Mouse (Mus musculus) spleen, postnatal 0 days (tissue): ENCODE data around the gene Cd300ld2. TPM values are rescaled to one million over a fixed set of nuclear protein-coding genes. Genes with fewer than 3 reads are reported as not detected.

Experiments used
- polyA plus RNA-seq: library from polyadenylated mRNA; unstranded; fragments of >200 nt; fragmentation: Nextera tagmentation; extraction: Ambion mirVana; gene quantifications from 2 replicates; pipeline ENCODE4 v1.2.1, GENCODE M21; 2015

Cd300ld2 gene
- polyA plus RNA-seq, result not detected in 2 replicates

DNA sequence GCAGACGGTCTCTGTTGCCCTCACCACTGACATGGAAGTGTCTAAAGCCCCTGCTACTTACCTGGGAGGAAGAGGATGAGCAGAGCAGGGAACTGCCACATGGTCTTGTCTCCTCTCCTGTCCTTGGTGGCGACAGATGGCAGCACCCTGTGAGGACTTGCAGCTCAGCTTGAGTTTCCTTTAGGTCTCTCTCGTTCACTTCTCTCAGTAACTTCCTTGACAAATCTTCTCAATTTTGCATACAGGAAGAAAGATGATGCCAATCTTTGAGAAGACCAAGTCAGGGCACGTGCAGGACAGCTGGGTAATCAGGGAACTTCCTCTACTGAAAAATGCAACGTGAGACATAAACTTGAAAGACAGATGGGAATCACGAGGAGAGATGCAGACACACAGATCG is at the start of gene Cd300ld2:
TSS of gene Cd300ld2 (minus strand) at position 101 of the 400 bp plus-strand sequence.

DNA sequence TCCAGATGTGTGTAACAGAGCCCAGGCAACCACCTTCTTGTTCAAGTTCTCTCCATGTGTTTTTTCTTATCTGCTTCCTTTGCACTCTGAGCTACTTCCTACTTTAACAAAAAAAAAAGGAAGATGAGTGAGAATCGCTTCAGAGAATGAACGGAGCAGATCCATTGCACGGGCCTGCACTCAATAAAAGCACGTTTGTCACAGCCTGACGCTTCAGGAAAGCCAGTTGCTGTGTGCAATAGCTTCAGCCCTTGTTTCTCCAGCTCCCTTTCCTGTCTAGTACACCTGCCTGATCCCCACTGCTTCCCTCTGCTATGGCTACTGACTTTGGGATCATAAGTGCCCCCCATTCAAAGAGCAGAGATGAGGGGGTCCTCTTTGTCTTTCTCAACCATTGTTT is 46.1 kb upstream of the Cd300ld2 start, which contains the start of gene Cd300e:
TSS of gene Cd300e (minus strand) at position 101 of the 400 bp plus-strand sequence.

DNA sequence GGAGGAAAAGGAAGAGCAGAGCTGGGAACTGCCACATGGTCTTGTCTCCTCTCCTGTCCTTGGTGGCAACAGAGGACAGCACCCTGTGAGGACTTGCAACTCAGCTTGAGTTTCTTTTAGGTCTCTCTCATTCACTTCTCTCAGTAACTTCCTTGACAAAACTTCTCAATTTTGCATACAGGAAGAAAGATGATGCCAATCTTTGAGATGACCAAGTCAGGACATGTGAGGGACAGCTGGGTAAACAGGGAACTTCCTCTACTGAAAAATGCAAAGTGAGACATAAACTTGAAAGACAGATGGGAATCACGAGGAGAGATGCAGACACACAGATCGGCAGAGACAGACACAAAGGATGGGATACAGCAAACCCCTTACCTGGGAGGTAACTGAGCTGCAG is 32.3 kb upstream of the Cd300ld2 start, which contains the start of gene Cd300ld3:
TSS of gene Cd300ld3 (minus strand) at position 151 of the 400 bp plus-strand sequence.

DNA sequence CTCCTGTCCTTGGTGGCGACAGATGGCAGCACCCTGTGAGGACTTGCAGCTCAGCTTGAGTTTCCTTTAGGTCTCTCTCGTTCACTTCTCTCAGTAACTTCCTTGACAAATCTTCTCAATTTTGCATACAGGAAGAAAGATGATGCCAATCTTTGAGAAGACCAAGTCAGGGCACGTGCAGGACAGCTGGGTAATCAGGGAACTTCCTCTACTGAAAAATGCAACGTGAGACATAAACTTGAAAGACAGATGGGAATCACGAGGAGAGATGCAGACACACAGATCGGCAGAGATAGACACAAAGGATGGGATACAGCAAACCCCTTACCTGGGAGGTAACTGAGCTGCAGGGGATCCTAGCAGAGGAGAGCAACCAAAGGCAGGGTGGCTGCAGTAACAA is 21.7 kb upstream of the Cd300ld2 start, which contains the start of gene Cd300ld5:
TSS of gene Cd300ld5 (minus strand) at position 101 of the 400 bp plus-strand sequence.

DNA sequence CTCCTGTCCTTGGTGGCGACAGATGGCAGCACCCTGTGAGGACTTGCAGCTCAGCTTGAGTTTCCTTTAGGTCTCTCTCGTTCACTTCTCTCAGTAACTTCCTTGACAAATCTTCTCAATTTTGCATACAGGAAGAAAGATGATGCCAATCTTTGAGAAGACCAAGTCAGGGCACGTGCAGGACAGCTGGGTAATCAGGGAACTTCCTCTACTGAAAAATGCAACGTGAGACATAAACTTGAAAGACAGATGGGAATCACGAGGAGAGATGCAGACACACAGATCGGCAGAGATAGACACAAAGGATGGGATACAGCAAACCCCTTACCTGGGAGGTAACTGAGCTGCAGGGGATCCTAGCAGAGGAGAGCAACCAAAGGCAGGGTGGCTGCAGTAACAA is 10.9 kb upstream of the Cd300ld2 start, which contains the start of gene Cd300ld4:
TSS of gene Cd300ld4 (minus strand) at position 101 of the 400 bp plus-strand sequence.

DNA sequence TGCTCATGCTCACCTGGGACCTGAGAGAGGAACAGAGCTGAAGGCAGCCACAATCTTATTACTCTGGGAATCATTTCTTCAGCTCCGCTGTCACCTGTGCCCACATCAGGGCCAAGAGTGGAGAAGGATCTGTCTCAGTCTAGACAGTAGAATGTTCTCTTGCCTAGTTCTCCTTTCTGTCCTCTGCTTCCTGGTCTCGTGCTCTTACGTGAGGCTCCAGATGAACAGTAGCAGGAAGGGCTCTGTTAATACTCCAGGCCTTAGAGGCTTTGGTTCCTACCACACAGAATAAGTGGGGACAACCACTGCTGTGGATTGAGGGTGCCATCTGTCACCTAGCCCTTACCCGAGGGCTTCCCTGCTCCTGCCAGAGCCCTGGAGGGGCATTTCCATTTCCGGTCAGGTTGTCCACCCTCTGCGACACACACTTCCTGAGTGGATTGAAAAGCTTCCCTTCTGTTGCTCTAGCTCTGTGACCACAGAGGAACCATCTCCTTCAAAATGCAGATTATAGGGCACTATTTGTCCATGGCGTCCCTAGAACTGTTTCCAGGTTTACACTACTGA is 14.4 kb downstream of the Cd300ld2 start, which contains the start of gene Cd300c2:
TSS of gene Cd300c2 (minus strand) at position 407 of the 567 bp plus-strand sequence.

DNA sequence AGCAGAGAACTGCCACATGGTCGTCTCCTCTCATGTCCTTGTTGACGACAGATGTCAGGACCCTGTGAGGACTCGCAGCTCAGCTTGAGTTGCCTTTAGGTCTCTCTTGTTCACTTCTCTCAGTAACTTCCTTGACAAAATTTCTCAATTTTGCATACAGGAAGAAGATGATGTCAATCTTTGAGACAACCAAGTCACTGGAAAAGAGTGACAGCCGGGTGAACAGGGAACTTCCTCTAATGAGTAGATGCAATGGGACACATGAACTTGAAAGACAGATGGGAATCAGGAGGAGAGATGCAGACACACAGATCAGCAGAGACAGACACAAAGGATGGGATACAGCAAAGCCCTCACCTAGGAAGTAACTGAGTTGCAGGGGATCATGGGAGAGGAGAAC is 26.2 kb downstream of the Cd300ld2 start, which contains the start of gene Cd300ld:
TSS of gene Cd300ld (minus strand) at position 130 of the 400 bp plus-strand sequence.

DNA sequence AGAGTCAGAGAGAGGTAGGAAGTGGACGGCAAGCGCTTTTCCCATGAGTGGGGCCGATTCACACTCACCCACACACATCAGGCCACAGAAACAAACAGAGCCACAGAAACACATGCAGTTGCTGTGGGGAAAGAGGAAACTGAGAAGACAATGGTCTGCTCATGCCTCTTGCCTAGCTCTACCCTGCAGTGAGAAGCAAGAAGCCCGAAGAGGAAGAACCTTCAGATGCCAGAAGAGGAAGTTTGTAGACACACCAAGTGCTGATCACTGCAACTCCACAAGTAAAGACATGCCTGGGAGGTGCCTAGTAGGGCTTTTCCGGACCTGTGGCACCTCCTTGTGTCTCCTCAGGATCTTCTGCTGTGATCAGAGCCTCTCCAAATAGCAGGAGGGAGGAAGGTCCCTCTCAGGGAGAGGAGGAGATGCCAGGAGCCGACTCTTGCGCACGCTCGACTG is 47.2 kb downstream of the Cd300ld2 start, which contains the start of gene Cd300c:
TSS of gene Cd300c (minus strand) at position 406 of the 456 bp plus-strand sequence.

Other genes with a start within 250 kb of the Cd300ld2 start
- 0.35 and 0.73 TPM in 2 replicates for gene Btbd17, start 220.2 kb downstream of the Cd300ld2 start, polyA plus RNA-seq
- gene Gpr142, start 217.3 kb downstream of the Cd300ld2 start, polyA plus RNA-seq, result not detected in 2 replicates
- 5.4 and 9.3 TPM in 2 replicates for gene Gprc5c, start 165.0 kb downstream of the Cd300ld2 start, polyA plus RNA-seq
- 10.1 and 17.2 TPM in 2 replicates for gene Cd300a, start 126.2 kb downstream of the Cd300ld2 start, polyA plus RNA-seq
- 7.2 and 8.7 TPM in 2 replicates for gene Cd300lb, start 81.8 kb downstream of the Cd300ld2 start, polyA plus RNA-seq
- gene Cd300c, start 47.0 kb downstream of the Cd300ld2 start, polyA plus RNA-seq, result 0.41 and 0.44 TPM in 2 replicates
- 4.6 and 5.1 TPM in 2 replicates for gene Cd300ld, start 26.3 kb downstream of the Cd300ld2 start, polyA plus RNA-seq
- 10.9 and 15.5 TPM in 2 replicates for gene Cd300c2, start 14.3 kb downstream of the Cd300ld2 start, polyA plus RNA-seq
- gene Cd300ld4, start 10.8 kb upstream of the Cd300ld2 start, polyA plus RNA-seq, result not detected in 2 replicates
- not detected in 2 replicates for gene Cd300ld5, start 21.6 kb upstream of the Cd300ld2 start, polyA plus RNA-seq
- gene Cd300ld3, start 32.2 kb upstream of the Cd300ld2 start, polyA plus RNA-seq, result 0.18 TPM in 1 of 2 replicates, not detected in the other
- 0.35 and 0.90 TPM in 2 replicates for gene Cd300e, start 46.0 kb upstream of the Cd300ld2 start, polyA plus RNA-seq
- gene Rab37, start 75.2 kb upstream of the Cd300ld2 start, polyA plus RNA-seq, result 5.7 and 7.7 TPM in 2 replicates
- 41.0 and 47.9 TPM in 2 replicates for gene Cd300lf, start 117.8 kb upstream of the Cd300ld2 start, polyA plus RNA-seq
- 35.2 and 49.0 TPM in 2 replicates for gene Slc9a3r1, start 147.1 kb upstream of the Cd300ld2 start, polyA plus RNA-seq
- 4.7 and 7.3 TPM in 2 replicates for gene Tmem104, start 171.3 kb upstream of the Cd300ld2 start, polyA plus RNA-seq
- gene Nat9, start 171.7 kb upstream of the Cd300ld2 start, polyA plus RNA-seq, result 14.3 and 14.4 TPM in 2 replicates